Mouse (Mus musculus): ENCODE data around the gene Dmrtb1.

DNA sequence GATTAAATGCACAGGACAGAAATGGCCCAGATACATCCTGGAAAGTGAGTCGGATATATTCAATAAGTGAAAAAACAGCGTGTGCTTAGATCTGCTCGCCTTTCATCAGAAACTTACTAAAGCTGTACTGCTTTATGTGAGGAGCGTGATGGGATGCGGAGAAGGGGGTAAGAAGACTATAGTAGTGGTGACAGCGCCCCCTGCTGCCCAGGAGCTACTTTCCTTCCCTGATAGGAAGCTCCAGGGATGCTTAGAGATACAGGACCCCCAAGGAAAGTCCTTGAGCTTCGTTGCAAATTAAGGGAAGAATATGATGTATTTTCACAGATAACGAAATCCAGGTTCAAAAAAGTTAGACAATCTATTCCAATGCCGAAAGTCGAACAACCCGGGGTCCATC lies 17.1 kb upstream of the Dmrtb1 start:
- TF ChIP-seq CTCF (IDR thresholded peaks at IDR 0.05; ENCODE audit: low read depth) (peak; percentile 73), EP300 (optimal IDR thresholded peaks at IDR 0.05) (no peak)
